Mouse (Mus musculus): ENCODE results near the gene Ces1a.

Gene Ces1a

DNA sequence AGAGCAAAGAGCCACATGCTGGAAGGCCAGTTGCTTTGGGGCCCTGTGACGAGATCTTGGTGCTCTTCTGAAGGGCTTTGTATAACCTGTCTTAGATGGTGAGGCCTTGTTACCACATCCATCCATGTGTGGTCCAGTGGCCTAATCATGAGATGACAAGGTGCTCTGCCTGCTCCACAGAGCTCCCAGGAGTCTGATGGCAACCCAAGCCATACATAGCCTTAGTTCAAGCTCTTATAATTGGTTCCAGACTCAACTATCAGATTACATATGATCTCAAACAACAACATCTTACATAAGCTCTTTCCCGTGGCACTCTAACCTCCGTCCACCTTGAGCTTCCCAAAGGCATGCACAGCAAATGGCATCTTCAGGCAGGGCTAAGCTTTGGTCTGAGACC is at the start of gene Ces1a:
Ces1a (minus strand) TSS at position 101 of the 400 bp plus-strand sequence.
- in situ Hi-C loops (cut with MboI; ENCODE audit: low sequenced_read_pairs): no loop called here

DNA sequence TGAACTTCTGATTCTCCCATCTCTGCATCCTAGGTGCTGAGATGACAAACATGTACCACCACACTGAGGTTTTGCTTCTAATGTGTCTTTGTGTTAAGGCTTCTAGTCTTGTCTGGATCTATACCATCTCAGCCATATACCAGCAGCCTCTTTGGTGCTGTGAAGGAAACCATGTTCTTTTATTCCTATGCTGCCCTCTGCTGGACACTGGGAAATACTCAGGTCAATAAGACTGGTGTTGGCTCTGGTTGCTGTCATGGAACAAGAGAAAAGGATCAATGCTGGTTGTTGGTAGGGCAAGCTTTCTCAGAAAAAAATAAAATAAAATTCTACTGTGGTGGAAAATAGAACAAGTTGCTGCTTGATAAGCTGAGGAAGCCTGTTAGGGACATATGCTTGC is 47.4 kb upstream of the Ces1a start:
- in situ Hi-C loops (cut with MboI; ENCODE audit: low sequenced_read_pairs): no loop called here

DNA sequence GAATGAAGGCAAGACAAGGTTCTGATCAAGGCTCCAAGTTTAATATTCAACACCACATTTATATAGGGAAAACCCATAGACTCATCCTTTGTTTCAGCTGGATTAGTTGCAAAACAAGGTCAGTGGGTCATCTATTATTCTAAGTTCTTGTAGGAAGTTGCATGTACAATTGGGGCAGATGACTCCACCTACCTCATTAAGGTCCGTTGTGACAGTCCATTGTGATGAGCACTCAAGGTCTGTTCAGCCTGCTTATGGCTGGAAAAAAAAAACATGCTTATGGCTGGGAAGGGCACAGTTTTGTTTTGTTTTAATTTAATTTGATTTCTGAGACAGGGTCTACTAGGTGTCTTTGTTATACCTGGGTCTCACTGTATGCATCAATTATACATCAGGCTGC is 43.3 kb upstream of the Ces1a start:
- in situ Hi-C loops (cut with MboI; ENCODE audit: low sequenced_read_pairs): no loop called here

DNA sequence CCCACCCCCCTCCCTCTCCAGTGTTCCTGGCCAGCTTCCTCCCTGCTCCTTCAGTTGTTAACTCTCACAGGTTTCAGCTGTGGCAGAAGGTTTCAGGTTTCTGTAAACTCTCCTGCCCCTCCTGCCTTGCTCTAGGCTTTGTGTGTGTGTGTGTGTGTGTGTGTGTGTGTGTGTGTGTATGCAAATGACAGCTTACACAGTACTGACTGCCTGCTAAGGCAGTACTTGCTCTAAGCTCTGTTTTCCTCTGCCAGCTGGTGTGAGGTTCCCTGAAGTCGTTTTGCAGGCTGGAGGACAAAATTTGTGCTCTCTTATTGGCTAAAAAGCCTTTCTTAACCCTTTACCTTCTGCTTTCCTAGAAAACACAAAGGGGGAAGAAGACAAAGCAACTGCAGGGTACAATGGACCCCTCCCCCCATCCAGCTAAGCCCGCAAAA is 40.7 kb upstream of the Ces1a start:
- in situ Hi-C loops (cut with MboI; ENCODE audit: low sequenced_read_pairs): no loop called here

DNA sequence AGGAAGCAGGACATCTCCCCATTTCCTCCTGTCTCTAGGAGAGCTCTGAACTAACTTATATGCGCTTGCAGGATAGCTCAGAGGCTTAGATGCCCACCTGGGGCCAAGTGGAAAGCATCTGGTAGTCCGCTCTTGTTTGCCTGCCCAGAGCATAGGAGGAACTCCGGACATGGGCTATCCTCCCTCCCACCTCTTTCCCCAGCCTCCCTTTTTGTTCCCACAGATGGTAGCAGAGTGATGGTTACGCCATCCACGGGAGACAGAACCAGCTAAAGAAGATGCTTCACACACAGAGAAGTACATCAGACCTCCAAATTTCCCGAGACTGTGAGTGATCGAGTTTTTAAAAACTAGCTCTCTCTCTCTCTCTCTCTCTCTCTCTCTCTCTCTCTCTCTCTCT is 40.2 kb upstream of the Ces1a start:
- in situ Hi-C loops (cut with MboI; ENCODE audit: low sequenced_read_pairs): no loop called here

DNA sequence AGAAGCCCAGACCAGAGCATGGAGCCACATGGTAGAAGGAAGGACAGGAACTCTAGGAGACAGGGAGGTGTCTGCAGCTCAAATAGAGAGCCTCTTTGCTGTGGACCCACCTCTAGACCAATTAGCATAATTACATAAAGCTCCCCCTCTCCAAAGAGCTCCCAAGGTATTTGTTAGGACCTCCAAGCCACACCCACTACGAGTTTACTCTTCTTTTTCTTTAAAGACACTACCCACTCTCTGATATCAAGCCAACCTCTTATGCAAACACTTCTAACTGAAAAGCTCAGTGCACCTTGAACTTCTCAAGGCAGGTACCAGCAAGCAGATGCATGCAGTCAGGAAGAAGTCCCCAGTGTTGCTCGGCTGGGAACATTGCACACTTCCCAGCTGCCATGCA is 31.9 kb upstream of the Ces1a start, which contains the start of gene Ces1b:
Ces1b (minus strand) TSS at position 131 of the 400 bp plus-strand sequence.
- in situ Hi-C loops (cut with MboI; ENCODE audit: low sequenced_read_pairs): no loop called here

DNA sequence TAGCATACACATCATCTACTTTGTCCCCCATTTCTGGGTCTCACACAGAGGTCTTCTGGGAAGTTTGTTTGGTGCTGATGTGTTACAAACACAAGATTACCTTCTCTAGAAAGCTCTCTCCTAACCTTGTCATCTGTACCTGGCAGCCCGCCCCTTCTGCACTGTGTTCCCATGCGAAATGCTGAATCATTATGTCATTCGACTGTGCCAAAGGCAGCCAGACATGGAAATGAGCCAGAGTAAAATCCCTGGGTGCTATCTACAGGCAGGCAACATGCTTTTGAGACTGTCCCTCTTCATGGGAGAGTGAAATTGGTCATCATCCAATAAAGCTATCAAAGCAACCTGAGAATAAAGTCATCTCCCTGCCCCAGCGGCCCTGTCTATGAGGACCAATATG is 27.3 kb upstream of the Ces1a start:
- in situ Hi-C loops (cut with MboI; ENCODE audit: low sequenced_read_pairs): no loop called here

DNA sequence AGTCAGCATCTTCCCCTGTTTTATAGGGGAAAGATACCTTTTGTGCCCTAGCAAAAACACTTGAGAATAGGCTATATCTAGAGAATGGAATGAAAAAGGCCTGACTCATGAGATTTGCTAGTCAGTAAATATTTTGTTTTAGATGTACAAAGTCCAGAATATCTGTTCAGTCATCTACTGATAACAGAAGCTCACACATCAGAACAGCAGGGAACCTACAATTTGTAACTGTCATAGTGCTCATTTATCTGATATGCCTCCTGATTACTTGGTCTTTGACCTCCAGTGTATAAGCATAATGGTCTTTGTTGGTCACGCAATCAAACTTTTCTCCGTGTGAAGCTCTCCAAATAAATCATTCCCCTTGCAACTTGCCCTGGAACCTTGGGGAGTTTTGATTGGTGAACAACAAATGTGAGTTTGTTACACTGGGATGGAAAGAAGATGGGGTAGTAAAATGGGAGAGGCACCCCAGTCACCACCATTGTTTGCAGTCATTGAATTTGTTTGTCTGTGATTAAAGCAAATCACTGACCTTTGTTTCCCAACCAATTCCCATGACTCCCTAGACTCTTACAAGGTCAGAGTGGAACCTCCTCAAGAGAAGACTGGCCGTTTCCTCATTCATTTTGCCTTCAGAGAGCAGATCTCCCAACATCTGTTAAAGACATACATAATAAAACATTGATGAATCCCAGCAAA is 15.6 kb upstream of the Ces1a start:
- in situ Hi-C loops (cut with MboI; ENCODE audit: low sequenced_read_pairs): no loop called here

DNA sequence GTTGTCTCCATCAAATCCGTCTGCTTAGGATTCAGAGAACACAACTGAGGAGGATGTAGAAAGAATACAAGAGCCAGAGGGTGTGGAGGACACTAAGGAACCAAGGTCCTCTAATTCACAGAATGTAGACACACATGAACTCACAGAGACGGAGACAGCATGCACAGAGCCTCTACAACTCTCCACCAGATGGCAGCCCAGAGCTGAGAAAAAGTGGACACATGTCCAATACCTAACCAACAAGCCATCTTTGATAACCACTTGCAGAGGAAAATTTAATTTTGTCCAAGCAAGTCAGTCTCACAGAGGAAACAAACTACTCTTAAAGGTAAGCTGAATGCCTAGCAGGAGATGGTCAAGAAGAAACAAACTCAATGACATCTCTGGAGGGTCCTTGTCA is 11.2 kb upstream of the Ces1a start:
- in situ Hi-C loops (cut with MboI; ENCODE audit: low sequenced_read_pairs): no loop called here

DNA sequence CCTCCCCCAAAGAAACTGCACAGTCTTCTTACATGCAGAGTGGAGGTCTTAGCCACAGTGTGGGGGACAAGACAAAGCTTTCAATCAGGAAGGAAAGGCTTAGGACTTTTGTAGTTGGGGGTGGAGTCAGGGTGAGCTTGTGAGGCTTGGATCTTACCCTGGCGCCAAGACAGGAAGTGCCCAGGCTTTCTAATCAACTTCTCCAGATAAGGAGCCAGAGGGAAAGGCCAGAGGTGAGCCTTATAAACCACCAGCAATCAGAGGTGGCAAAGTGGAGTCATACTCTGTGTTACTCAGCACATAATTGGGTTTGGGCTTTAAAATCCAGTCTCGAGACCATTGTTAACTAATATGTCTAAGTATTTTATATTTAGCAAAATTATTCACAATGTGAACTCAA is 7.2 kb upstream of the Ces1a start:
- in situ Hi-C loops (cut with MboI; ENCODE audit: low sequenced_read_pairs): no loop called here

DNA sequence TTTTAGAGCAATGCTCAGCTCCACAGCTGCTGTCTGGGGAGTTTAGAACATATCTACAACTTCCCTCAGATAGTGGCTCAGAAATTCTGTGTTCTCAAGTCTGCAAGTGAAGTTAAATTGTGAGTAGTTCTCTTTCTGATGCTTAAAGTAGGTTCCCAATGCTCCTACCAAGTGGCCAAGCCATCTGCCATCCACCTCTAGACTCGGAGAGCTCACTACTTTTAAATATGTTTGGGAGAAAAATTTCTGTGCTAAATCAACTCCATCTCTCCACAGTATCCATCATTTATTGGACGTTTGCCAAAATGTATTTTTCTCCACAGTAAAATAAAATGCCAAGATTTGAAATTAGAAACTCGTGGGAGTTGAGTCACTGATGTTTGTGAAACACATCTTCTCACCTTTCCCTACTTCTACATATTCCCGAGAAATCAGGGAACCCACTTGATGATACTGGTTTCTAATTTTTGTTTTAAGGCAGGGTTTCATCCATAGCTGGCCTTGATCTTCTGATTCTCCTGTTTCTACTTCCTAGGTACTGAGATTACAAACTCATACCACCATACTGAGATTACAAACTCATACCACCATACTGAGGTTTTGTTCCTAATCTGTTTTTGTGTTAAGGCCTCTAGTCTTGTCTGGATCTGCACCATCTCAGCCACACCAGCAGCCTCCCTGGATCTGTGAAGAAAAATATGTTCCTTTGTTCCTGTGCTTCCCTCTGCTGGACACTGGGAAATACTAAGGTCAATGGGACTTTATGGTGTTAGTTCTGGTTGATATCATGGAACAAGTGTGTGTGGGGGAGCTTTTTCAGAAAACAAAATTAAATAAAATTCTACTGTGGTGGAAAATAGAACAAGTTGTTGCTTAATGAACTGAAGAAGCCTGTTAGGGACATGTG is 771 bp upstream of the Ces1a start:
- in situ Hi-C loops (cut with MboI; ENCODE audit: low sequenced_read_pairs): no loop called here

DNA sequence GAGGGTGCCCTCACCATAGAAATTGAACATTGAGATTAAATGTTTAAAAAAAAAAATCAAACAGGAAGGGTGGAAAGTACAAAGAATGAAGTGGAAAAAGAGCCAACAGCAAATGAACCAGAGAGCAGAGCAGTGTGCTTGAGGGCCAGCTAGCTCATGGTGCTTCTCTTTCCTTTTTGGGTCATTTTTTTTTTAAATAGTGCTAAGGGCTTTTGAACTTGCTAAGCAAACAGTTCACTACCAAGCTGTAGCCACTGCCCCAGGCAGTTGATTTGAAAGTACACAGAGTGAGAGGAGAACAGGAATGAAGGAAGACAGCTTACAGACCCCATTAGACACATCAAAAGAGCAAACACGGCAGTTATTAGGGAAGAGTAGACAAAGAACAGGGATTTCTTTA is 4.9 kb downstream of the Ces1a start:
- in situ Hi-C loops (cut with MboI; ENCODE audit: low sequenced_read_pairs): no loop called here

DNA sequence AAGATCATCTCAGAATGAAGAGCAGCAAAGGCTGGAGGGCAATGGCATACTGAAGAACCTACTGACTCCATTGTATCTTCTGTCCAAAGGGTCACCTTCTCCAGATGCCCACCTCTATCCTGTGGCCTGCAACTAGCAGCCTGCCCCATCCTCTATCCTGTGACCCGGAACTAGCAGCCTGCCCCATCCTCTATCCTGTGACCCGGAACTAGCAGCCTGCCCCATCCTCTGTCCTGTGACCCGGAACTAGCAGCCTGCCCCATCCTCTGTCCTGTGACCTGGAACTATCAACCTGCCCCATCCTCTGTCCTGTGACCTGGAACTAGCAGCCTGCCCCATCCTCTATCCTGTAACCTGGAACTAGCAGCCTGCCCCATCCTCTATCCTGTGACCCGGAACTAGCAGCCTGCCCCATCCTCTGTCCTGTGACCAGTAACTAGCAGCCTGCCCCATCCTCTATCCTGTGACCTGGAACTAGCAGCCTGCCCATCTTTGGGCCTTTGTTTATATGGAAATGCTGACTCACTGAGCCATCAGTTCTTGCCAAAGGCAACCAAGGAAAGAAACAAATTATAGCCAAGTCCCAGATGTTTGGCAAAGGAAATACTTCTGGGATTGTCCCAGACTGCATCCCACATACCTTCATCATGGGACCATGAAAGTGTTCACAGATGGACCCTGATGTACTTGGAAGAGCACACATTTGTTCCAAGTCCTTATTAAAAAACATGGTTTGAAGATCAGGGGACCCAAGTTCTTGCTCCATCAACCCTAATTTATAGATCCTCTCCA is 7.0 kb downstream of the Ces1a start:
- in situ Hi-C loops (cut with MboI; ENCODE audit: low sequenced_read_pairs): no loop called here

DNA sequence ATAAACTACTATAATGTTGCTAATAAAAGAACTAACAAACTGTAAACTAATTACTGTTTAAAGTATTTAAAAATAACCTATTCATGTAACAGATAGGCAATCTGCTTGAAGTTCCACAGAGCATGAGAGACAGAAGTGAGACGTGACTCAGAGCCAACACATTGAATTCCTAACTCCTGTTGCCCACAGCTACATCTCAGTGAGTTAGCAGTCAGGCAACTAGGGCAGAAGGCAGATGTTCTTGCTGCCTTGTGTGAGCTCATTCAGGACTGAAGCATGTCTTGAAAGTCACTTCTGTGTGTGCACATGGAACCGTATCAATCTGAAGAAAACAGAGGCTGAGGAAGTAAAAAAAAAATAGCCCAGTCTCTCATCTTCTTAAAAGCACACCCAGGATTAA is 7.7 kb downstream of the Ces1a start:
- in situ Hi-C loops (cut with MboI; ENCODE audit: low sequenced_read_pairs): no loop called here

DNA sequence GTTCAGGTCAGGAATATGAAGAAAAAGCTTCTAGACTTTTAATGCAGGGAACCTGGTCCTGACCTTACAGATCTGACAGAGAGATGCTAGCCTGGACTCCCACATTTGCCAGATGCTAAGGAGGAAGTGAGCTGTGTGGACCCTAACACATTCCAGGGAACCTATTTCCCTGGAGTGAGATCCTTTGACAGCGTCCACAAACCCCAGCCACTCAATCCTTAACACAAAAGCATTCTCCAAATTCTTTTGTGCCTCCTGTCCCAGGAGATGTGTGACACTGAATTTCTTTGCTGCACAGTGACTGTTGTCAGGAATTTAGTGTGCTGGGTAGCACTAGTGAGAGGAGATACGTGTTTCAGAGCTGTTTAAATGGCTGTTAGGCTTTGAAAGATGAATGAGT is 9.2 kb downstream of the Ces1a start:
- in situ Hi-C loops (cut with MboI; ENCODE audit: low sequenced_read_pairs): no loop called here

DNA sequence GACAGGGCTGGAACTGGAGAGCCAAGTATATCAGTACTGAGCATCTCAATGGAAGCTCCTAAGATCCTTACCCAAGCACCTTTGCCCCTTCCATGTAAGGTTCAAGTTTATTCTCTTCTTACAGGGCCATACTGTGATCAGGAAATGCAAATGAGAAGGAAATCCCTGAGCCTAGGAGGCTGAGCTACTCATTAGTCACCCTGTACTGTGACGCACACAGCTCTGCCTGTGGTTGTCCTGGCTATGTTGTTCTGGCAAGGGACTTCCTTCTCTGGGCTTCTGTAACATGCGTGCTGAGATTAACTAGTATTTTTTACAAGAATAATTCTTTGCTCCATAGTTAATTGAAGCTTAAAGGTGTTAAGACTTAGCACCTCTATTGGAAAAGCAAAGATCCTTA is 17.3 kb downstream of the Ces1a start:
- in situ Hi-C loops (cut with MboI; ENCODE audit: low sequenced_read_pairs): no loop called here

DNA sequence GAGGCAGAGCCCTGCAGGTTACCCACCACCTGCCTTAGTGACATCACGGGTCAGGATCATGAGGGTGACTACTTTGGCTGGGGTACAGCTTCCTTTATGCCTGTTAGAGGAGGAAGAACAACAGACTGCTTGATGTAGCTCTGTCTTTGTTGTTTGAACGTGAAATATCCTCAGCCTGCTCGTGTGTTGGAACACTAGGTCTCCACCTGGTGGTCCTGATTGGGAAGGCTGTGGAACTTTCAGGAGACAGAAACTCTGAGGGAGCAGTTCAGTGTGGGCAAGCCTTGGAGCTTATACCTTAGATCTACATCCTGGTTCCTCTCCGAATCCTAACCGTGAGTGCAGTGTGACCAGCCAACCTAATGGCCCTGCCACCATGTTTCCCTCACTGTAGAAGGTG is 26.3 kb downstream of the Ces1a start:
- in situ Hi-C loops (cut with MboI; ENCODE audit: low sequenced_read_pairs): loop anchor here (25.0 kb wide), 3 partner anchors 916 to 1484 kb away; partner anchors contain the start of gene Mt1

DNA sequence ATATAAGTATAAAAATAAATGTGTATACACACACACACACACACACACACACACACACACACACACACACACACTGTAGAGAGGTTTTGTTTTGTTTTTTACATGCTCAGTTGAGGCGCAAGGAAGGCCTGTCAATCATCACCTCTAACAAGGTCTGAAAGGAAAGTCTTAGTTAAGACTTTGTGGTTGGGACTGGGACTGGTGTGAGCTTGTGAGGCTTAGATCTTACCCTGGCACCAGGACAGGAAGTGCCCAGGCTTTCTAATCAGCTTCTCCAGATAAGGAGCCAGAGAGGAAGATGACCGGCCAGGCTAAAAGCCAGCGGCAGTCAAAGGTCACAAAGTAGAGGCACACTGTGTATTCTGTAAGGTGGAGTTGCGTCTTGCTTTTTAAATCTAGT is 33.7 kb downstream of the Ces1a start:
- in situ Hi-C loops (cut with MboI; ENCODE audit: low sequenced_read_pairs): loop anchor here (25.0 kb wide), 3 partner anchors 923 to 1477 kb away; partner anchors contain the start of gene Mt1

DNA sequence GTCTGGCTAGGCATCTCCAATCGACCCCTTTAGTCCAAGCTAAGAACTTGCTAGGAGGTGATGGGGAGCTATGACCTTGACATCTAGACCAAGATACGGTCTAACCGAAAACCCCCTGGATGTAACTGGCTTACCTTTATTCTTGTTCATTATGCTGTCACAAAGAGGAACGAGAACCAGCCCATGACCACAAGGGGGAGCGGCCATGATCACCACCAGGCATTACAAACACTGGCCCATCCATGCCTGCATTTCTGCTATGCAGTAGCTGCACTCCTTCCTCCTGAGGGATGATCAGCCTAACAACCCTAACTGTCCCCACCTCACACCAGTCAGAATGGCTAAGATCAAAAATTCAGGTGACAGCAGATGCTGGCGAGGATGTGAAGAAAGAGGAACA is 35.8 kb downstream of the Ces1a start:
- in situ Hi-C loops (cut with MboI; ENCODE audit: low sequenced_read_pairs): loop anchor here (25.0 kb wide), 3 partner anchors 925 to 1475 kb away; partner anchors contain the start of gene Mt1

DNA sequence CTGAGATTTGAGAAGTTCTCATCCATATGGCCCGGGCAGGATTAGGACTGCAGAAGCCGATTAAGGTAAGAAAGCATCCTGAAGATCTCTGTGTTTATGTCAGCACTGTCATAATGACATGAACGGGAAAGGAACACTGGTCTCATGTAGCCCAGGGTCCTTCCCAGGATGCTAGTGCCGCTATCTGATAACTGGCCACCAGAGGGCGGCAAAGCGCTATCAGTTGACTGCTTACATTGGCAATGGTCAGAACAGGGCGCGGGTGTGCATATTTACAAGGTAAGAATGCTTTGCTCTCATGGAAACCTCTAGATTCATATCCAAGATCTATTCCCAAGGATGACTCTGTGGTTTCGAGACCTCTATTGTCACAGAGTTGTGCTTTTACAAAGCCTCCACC is 36.6 kb downstream of the Ces1a start:
- in situ Hi-C loops (cut with MboI; ENCODE audit: low sequenced_read_pairs): loop anchor here (25.0 kb wide), 3 partner anchors 926 to 1474 kb away; partner anchors contain the start of gene Mt1

DNA sequence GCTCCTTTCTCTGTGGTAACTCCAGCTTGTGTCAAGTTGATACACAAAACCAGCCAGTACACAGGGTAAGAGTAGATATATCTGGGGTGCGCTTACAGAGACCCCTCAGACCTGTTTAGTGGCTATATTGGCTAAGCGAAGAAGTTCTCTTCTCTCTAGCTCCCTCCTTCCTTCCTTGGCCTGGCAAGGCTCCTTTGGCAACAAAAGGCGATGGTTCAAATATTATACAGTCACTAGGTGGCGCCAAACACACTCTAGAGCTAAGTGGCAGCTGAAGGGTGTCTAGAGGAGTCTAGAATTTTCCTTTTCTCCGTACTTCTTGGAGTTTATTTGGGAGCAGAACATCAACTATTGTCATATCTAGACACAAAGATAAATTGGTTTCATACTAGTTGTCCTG is 37.7 kb downstream of the Ces1a start:
- in situ Hi-C loops (cut with MboI; ENCODE audit: low sequenced_read_pairs): loop anchor here (25.0 kb wide), 3 partner anchors 927 to 1473 kb away; partner anchors contain the start of gene Mt1

All from CH12F3 (cell line).